Mouse (Mus musculus) heart, adult 18-20 months (tissue): Measurements from ENCODE around the gene Peli1. TPM values are rescaled to one million over a fixed set of nuclear protein-coding genes. Genes with fewer than 3 reads are reported as not detected.
A peak's percentile ranks its signal among the peaks of the same experiment; 100 is the strongest.
"Not testable (repeated sequence)": the region's sequence is repeated elsewhere in the genome, so short reads cannot be mapped to it uniquely, and the experiment has no call there.

ENCODE experiments used
- DNase-seq, 2 experiments: peaks; one replicate each; pipeline ENCODE4 v3.0.0; 2021 to 2022; ENCODE audit warnings: mixed read lengths in 1 of 2
- total RNA-seq, 2 experiments: library from RNA; stranded (reverse); gene quantifications; 2 replicates each; pipeline ENCODE4 v1.2.3; 2021

Gene Peli1
- total RNA-seq, 2 experiments from 2014 or later = 12.7 to 17.6 TPM

DNA sequence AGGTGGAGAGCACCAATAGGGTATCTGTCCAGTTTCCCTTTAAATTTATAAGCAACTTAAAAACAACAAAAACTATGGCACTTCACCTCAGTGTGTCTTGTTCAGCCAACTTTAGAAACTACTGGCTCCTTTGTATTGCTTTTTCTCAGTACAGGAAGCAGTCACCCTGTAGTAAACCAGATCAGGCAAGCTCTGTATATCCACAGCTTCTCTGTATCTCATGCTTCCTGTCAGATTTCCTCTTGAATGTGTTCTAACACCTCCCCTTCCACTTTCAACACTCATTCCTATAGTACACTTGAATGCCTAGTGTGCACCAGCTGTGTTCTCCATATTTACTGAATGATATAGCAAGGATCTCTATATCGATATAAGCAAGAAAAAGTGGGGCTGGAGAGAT is 60.6 kb downstream of the Peli1 start:
- DNase-seq = no peak

DNA sequence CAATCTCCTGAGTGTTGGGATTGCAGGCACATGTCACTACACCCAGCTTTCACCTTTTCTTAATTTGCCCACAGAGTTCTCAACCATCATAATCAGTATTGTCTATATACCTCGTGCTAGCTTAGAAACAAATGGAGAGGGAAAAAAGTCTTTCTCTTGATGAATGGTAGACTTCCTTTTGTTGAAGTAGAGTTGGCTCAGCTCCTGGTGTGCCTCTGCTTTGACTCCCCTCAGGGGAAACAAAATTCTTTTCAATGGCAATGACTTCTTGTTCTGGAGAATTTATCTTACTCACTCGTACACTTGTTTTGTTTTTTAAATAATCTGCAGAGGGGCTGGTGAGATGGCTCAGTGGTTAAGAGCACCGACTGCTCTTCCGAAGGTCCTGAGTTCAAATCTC is 62.0 kb downstream of the Peli1 start:
- no peak for DNase-seq

DNA sequence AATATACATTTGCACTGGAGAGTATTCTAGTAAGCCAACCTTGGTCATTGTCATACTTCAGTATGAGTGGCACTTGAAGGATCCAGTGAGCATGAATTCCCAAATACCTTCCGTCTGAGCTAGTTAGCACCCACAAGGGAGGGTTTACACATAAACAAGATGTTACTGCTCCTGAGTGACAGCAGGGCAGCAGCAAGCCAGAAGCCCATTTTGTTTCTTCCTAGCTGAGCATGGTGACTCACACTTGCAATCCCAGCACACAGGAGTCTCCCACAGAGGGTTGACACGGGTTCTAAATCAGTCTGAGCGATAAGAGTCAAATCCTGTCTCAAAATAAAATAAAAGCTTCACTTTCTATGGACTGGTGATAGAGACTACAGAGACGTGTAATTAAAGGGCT is 66.5 kb downstream of the Peli1 start:
- no peak for DNase-seq

DNA sequence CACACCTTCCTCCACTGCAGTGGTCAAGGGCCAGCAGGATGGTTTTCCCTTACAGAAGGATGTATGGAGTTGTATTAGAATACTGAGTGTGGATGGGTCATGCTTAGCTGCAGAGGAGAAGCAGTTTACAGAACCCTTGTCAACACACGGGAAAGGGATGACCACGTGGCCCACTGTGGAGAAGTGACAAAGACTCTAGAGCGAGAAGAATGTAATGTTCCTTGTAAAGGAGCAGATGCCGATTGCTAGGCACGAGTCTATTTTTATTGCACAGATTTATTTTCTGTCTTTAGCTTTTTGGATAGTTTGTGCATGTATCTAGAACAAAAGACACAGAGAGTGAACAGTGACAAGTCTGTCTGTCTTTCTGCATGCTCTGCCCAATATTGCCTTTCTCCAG is 71.0 kb downstream of the Peli1 start:
- DNase-seq = no peak

DNA sequence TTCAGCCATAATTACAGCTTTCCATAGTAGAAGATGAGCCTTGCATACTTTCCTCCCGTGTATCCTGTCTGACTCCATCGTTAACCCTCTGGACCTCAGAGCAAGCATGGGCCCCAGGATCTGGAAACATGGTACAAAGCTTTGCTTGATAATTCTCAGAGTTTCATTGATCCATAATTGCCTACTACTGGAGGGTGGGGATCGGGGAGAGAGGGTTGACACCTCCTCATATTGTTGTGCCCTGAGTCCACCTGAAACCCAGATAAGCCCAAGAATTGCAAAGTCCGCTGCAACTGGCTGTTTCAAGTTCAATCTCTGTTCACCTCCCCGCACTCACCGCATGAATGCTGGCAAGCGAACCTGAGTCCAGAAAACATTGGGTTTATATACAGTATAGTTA is 72.1 kb downstream of the Peli1 start:
- no peak for DNase-seq

DNA sequence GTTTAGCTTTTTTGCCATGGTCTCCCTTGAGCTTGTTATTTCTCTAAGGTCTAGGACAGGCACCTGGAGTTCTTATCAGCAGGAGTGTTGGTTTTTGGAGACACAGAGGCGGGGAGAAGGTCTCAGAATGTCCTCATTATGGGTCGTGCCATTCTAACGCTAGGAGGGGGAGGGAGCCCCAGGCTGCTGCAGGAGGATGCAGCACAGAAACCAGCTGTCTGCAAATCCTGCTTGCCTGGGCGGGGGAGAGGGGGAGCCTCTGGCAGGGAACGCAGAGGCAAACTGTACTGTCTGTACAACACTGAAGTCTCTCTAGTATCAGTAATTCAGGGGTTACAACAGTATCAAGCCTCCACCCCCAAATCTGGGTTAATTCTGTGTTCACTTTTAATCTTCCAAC is 72.6 kb downstream of the Peli1 start:
- DNase-seq = no peak

DNA sequence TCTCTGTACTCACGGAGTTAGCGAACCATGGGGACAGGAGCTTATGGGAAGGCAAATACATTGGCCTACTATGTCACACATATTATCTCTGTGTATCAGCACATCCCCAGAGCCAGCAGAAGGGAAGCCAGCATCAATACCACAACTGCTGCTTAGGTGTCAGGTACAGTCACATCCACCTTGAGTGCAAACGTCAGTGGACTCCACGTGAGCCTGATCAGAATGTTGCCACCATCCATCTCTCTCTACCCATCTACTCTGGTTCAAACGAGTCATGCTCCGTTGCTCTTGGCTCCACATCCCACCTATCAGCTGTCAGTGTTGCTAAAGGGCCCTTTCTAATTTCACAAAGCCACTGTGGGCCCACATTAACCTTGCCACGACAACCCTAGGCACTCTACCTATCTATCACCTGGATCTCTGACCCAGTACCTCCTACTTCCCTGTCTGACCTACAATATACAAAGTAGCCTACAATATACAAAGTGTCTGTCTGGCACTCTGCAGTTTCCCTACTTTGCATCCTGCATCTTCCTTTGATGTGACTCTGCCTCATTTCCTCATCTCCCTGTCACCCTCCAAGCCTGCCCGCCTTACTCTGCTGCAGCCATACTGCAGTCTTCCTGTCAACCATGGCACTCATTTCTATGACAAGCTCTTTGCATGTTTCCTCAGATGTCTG is 73.4 kb downstream of the Peli1 start:
- no peak for DNase-seq

DNA sequence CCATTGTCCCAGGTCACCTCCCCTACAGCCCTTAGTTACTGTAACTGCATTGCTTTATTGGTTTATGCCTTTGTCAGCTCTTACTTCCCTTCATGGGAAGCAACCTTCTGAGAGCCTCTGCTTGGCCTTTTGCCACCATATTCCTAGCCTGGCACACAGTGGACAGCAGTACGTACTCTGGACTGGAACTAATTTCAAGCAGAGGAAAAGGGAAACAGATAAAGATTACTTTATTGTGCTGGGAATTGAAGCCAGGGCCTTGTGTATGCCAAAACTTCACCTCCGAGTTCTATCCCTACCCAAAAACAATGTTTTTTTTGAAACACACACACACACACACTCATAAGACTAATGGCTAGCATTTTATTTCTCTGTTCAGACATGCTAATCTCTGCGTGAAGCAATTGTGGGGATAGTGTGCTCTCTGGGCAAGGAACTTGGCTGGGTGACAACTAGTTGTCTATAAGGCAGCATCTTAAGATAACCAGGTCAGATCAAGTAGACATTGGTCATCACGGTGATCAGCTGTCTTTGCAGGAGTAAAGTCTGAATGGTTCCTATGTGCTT is 74.0 kb downstream of the Peli1 start:
- peak in 1 of 2 experiments; percentile 23 for DNase-seq

DNA sequence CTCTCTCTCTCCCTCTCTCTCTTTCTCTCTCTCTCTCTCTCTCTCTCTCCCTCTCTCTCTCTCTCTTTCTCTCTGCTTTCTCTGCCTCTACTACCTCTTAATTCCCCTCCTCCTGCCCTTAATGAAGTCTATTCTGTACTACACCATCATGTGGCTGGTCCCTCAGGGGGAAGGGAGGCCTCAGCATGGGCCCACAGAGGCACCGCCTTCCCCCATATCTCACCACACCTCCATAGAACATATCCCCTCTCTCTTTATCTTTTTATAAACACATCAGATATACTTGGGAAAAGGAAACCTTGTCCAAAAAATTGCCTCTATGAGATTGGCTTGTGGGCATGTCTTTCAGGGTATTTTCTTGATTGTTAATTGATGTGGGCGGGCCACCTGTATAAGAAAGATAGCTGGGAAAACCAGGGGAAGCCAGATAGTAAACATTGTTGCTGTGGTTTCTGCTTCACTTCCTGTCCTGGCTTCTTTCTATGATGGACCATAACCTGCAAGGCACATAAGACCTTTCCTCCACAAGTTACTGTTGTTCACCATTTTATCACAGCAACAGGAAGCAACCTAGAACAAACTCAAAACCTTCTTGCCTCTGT is 75.5 kb downstream of the Peli1 start:
- DNase-seq = no peak

DNA sequence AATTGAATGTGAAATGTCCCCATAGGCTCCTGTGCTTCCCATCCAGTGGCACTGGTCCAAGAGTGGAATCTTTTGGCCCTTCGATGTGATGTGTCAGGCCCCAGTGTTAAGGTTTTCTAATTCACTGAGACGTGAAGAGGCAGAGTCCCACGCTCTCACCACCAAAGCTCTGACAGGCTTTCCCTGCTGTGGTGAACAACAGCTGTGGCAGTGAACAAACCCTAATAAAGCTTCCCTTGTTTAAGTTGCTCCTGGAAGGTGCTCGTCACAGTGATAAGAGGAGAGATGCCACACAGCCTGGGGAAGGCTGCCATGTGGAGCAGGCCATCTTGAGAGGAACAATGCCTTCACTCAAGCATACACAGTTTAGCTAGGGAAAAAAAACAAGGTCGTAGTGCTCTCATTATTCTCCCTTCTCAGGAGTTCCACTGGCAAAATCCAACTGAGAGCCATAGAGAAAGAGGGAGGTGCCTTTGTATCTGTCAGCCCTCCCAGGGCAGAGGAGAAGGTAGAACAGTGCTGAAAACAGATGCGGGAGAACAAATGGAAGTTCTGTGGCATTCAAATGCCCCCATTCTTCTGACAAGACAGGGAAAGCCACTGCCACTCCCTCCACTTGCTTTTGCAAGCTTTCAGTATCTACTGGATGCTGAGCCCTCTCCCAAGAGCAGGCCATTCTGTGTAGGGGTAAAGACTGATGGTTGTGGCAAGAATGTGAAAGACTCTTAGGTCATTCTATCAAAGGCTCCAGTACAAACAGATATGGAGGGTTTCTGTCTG is 77.9 kb downstream of the Peli1 start:
- DNase-seq = no peak

DNA sequence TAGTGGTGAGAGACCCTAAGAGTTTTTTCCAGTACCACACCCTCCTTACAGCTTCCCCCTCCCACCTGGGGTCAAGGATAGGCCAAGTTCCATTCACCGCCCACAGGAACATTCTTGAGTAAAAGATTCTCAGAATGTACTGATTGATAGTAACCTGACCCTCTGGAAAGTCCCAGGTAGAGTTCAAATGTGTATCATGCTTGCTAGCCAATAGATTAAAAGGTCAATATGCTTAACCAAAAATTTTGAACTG is 78.4 kb downstream of the Peli1 start:
- DNase-seq = not testable (repeated sequence)

DNA sequence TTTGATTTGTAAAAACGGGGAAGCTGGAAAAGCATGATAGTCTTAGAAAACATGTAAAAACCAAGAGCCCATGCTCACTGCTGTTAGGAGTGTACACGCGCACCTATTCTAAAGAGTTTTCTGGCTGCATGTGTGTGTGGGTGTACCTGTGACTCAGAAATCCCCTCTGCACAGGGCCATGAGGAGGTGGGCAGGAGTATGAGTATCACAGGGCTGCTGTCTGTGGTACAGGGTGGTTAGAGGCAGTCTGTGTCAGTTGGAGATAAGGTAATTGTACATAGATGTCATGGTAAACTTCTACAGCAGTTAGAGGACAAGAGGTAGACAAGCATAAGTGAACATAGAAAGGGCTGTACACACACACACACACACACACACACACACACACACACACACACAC is 81.2 kb downstream of the Peli1 start:
- no peak for DNase-seq

DNA sequence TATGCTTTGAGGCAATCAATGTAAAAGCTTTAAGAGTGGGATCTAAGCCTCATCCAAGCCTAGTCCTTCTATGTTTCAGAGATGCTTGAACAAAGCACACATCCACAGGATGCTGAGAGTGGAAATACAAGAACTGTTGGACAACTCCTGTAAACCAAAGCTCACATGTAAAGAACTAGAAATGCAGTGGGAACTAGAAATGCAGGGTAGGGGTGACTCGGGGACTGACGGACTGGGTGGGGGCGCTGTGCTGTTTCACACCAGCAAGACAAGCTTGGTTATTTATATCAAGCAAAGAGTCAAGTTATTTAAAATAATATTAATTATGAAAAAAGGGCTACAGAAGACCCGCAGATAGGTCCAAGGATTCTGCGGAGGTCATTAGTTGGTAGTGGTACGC is 82.8 kb downstream of the Peli1 start:
- no peak for DNase-seq

DNA sequence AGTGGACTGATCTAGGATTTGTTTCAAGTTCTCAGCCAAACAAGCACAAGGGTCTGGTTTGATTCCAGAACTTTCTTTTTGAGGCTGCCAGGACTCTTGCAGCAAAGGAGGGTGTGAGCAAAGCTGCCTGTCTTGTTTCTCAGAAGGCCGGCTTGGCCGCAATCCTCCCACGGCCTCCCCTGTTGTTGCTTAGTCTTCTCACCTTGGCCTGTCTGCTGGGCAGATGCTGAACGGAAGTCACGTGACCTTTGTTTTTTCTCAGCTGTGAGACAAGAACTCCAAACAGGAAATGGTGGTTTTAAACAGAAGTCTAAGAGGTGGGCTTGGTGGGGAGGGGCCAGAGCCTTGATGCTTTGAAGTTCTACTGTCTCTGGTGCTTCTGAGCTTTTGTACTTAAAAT is 83.3 kb downstream of the Peli1 start:
- peak; percentile 51 to 79 for DNase-seq

DNA sequence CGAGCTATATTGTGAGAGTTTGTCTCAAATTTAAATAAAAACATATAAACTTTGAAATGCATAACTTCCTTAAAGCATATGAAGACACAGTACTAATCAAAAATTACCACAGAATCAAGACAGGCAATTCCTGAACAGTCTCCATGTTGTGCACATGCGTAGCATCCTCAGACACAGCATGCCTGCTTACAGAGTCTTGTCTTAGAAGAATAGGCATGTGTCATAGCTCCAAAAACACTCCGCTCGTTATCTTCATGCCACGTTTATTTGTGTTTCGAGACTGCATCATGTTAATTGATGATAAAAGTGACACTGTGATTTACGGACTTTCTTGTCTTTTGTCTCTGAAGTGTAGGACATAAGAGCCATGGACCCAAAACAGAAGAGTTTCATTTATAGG is 84.0 kb downstream of the Peli1 start:
- no peak for DNase-seq

DNA sequence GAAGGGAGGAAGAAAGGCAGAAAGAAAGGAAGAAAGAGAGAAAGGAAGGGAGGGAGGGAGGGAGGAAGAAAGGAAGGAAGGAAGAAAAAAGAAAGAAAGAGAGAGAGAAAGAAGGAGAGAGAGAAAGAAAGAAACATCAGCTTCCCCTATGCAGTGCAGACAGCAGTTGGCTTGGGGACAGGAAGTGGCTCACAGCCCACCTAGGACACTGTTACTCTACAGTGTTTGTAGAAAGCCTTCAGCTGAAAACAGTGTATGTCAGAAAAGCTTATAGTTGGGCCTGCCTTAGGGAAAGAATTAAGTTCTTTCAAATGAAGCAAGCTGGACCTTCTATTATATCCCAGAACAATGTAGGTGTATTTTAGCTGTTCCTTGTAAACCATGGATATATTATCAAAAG is 85.4 kb downstream of the Peli1 start:
- DNase-seq = no peak

DNA sequence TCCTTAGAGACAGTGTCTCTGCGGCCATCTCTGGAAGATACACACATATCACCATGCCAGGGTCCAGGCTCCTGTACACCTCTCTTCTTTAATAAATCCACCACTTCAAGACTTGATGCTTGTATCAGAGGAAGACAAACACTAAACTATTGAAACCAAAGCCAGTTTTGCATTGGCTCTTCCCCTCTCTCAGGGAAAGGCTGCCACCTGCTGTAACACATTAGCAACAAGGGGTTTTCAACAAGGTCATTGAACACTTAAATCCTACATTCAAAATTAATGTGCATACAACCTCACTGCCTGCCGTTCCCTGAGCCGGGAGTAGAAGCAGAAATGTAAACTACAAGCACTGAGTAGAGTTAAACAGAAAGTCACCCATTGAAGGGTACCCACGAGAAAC is 87.3 kb downstream of the Peli1 start:
- DNase-seq = peak; percentile 66 to 78

DNA sequence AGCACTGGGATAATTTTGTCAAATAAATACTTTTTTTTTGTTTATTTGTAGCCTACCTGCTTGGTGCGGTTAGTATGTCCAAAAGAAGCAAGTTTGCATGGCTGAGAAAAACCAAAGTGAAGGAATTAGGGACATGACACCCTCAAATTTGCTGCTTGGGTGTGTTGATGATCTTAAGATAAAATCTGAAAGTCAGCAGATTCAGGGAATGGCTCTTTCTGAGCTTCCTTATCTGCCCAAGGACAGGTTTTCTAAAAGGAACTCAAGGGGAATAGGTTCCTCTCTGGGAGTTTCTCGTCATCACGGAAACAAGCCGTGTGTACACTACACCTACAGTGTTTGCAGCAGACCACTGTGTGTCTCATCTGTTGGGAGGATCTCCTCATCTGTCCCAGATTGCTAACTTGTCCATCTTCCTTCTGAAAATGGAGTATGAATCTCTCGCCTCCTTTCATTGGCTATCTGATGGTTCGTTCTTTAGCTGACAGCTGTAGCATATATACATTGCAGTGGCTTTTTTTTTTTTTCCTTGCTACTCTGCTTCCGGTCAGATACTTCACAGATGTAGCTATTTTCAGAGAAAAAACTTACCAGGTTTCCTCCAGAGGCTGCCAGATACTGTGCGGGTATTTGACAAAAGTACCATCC is 88.0 kb downstream of the Peli1 start:
- DNase-seq = no peak

DNA sequence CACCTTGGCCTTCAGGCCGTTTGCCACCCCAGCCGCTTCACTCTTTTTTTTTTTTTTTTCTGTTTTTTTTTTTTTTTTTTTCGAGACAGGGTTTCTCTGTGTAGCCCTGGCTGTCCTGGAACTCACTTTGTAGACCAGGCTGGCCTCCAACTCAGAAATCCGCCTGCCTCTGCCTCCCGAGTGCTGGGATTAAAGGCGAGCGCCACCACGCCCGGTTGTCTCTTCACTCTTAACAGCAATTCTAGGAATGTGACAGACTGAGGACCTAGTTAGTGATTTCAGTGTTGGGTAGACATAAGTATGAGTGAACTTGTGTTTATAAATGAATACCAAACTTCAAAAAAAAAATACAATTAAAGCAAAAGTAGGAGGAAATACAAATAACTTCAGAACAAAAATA is 88.8 kb downstream of the Peli1 start:
- DNase-seq = not testable (repeated sequence)

DNA sequence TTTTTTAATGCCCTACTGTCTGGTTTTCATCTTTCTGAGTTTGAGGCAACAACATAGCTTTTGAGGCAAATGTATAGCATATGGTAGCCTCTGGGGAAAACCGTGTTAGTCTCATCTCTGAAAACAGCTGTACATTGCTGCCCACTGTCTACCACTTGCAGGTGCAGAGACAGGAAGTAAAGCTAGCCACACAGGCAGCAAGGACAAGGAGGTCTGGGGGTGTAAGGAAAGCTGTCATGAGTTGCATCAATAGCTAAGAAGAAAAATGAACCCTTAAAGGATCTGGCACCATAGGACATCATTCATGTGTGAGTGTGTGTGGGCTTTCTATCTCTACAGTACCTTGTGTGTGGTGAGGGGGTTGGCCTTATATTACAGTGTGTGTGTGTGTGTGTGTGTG is 89.6 kb downstream of the Peli1 start:
- DNase-seq = no peak

DNA sequence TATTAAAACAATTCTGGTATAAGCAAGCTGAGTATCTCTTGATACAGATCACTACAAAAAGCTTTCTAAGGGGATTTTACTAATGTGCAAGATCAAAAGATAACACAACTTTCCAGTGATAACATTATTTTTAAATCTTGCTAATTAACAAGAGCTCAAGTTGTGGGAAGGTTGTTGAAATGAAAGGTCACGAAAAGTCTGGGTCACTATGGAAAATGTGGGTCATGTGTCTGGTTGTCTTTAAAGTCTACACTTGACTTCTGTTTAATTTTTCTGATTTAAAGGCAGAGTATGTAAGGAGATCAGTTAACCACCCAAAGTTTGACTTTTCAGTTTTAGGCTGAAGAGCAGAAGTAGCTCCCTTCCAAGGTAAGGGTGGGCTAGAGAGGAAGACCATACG is 90.5 kb downstream of the Peli1 start:
- DNase-seq = no peak

DNA sequence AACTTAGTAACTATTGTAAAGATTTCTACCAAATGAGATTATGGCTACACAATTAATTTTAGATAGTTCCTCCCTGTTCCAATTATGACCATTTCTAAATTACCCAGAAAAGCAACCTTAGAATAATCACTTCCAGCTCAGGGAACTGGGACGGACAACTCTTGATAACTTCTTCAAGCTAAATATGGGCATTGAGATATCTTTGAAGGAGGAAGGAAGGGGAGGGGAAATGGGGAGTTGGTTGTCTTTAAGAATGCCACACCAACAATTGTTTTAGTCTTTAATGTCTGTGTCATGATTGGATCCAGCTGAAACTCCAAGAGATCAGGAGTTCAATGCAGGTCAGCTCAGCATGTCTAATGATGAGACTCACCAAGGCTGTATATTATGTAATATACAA is 91.6 kb downstream of the Peli1 start:
- no peak for DNase-seq

DNA sequence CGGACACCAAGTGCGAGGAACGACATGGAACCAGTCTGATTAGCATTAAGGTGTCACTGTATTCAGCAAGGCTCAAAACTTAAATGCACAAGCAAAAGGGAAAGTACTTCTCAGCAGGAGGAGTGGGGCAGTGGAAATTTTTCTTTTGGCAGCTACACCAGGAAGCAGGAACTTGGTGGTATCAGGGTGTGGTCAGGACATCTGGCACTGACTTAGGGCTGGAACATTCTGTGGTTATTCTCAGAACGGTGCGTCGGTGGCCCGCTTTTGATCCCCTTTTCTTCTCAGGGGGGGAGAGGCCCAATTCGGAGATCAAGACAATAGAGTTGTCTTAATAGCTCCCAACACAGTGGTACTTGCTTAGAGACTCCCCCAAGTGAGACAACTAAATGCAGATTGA is 100.7 kb downstream of the Peli1 start:
- not testable (repeated sequence) for DNase-seq
